Mouse (Mus musculus) CD8-positive naive resting alpha-beta T cell, adult 2 months (primary cell): ENCODE measurements at regions not wholly inside any gene's neighbourhood (a gene's known extent, or its start where the extent isn't known, plus 50 kb on each side); places are given as distances from the start of the nearest gene placed in this dataset.

Experiments
- DNase-seq, 2 experiments: peaks; one replicate each; pipeline ENCODE4 v3.0.0; 2022; ENCODE audit warnings: low read depth in 2 of 2, low spot score in 2 of 2

GRCm38 (mm10) chr4:105968324-105968723 is 178.7 kb downstream of the Gm12728 start:
- DNase-seq: no peak

- no peak for DNase-seq
Observed at GRCm38 (mm10) chr4:105969628-105970027, 180.0 kb downstream of the Gm12728 start.

- DNase-seq: no peak
Observed at GRCm38 (mm10) chr4:105970056-105970455, 180.4 kb downstream of the Gm12728 start.

GRCm38 (mm10) chr4:105972736-105973135 is 183.1 kb downstream of the Gm12728 start:
- no peak for DNase-seq

DNA sequence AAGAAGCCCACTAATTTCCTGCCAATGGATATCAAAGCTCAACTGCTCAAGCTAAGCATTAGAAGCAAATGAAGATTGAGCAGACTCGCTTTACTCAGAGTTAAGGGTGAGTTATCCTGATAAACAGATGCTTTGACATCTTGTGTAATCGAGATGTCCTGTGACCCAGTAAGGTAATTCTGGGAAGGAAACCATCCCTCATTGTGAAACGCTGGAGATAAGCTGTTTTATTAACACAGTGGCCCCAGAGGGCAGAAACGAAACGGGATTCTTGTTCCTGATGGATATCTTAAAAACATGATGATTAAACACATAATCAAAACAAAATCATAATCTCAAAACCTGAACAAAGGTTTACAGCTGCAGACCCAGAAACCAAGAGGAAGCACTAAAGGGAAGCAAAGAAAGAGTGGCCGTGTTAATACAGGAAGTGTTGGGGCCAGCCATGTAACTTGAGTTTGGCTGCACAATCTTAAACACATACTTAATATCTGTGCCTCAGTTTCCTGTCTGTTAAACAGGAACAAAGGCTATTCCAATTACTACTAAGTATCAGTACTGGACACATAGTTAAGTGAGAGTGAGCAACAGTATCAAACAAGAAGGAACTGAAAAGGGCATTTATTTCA is 184.2 kb downstream of the Gm12728 start:
- DNase-seq: no peak

GRCm38 (mm10) chr4:105974948-105975347 is 185.3 kb downstream of the Gm12728 start:
- DNase-seq: no peak

DNA sequence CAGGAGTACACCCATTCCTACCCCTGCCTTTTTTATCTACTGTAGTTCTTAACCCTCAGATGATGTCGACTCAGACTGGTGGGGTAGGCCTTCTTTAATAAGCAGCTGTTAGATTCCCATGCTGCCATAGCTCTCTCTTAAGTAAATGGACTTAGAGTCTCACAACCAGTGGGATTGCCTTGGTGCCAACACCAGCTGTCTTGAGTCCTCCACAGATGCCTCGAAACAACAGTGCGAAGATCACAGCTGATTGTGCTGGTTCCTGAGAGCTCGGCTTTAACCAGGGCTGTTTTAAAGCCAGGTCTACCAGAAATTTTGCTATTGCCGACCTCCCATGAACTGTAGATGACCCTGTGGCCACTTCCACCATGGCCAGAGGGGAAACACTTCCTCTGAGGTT is 189.4 kb downstream of the Gm12728 start:
- DNase-seq: no peak

GRCm38 (mm10) chr4:105983018-105983417 is 193.3 kb downstream of the Gm12728 start:
- DNase-seq: no peak

DNA sequence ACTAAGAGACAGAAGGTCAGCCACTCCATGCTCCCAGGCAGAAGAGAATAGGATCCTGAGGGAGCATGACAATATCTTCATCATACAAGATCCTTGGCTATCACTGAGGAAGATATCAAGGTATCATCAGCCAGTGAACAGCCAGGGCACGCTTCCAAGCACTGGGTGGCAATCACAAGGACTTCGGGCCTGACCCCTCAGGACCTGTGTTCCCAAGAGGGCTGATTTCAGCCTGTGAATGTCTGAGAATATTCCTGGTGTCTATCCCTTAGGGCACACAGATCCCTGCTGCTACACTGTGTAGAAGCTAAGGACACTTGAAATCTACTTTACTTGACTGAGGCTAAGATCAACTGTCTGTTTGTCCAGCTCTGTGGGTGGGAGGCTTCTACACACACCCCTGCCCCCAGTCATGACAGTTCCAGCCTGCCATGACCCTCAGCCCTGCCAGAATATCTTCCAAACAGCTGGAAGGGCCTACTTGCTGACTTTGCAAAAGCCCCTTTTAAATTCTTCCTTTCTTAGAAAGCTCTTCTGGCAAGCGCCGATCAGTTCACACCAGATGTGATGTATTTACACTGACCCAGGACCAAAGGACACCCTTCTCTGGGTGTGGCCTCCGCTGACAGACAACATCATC is 198.4 kb downstream of the Gm12728 start:
- DNase-seq: no peak

- no peak for DNase-seq
Observed at GRCm38 (mm10) chr4:105992581-105993127, 203.0 kb downstream of the Gm12728 start.

GRCm38 (mm10) chr4:105994390-105994798 is 204.7 kb downstream of the Gm12728 start:
- DNase-seq: no peak

DNA sequence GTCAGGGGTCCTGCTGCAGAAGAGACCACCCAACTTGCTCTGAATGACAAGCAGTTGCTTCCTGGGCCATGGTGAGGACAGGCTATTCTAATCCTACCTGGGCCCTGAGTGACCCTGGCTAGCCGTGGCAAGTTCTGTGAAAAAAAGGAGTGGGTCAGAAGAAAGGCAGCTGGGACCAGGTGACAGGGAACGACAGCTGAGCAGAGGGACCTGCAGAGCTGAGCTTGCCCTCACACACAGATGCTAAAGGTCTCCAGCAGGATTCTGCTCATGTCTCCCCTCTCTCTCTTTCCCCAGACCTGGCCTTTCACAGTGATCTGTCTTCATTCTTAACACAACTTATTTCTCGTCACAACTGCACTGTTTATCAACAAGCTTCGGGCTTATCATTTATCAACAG is 206.4 kb downstream of the Gm12728 start:
- no peak for DNase-seq

GRCm38 (mm10) chr4:105996893-105997630 is 207.4 kb downstream of the Gm12728 start:
- DNase-seq: no peak

DNA sequence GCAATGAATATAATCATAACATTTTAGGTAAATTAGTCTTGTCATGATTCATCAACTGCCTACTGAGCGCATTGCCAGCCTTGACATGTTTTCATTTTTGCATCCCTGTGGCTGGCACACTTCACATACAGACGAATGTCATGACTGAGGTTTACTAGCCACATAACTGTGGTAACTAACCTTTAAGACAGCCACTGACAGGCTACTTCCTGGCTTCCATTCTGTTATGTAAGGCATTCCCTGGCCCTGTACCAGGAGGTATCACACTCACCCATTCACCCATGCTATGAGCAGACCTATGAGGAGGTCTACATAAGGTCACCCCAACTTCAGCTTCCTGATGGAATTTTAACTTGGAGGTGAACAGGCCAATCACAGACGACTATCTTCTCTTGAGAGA is 212.8 kb downstream of the Gm12728 start:
- no peak for DNase-seq

DNA sequence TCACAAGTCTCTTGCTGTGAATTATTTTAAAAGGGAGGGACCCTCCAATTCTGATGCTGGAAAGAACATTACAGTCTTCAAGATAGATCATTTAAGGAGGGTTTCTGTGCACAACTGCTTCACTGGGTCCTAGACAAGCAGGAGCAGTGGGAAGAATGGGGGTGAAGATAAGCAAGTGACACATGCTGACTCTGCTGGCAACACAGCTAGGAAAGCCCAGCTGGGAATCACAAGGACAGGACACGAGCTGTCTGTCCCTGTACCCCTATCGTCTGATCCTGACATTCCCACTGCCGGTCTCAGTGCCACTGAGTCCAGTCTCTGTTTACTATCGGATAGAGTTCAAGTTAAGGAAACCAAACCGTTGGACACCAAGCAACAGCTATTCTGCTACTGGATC is 216.3 kb downstream of the Gm12728 start:
- DNase-seq: no peak

- DNase-seq: no peak
Observed at GRCm38 (mm10) chr4:106007334-106008190, 217.9 kb downstream of the Gm12728 start.

DNA sequence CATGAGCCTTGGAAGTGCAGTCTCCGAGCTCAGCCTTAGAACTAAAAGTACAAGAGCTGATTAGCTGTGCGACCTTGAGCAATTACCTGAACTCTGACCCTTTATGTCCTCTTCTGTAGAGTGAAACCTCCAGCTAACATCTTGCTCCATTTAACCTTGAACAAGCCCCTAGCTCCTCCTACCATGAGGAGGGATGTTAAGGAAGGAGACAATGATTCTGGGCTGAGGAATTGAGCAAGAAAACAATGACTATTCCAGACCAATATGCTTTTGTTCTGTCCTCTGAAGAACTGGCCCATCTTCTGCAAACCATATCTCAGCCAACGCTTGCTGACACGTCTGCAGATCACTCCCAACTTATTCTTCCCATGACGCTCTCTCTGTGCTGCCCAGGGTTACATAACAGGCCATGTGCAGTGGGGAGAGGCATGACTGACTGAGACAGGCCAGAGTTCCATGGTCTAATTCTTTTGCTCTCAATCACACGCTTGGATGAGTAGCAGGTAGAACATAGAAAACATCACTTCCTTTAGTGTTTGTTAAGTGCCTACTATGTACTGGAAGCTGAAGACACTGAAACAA is 227.5 kb downstream of the Gm12728 start:
- DNase-seq: no peak

GRCm38 (mm10) chr4:106018936-106019335 is 229.3 kb downstream of the Gm12728 start:
- no peak for DNase-seq

GRCm38 (mm10) chr4:106020338-106020737 is 230.7 kb downstream of the Gm12728 start:
- DNase-seq: no peak

GRCm38 (mm10) chr4:106024591-106024990 is 234.9 kb downstream of the Gm12728 start:
- DNase-seq: no peak
